Comparison of ENCODE assay signal across 11 mouse cellular contexts in genomic region chr11:101891451-101891850, GRCm38 (mm10). TPM values are rescaled to one million over a fixed set of nuclear protein-coding genes. Genes with fewer than 3 reads are reported as not detected.
A peak's percentile ranks its signal among the peaks of the same experiment; 100 is the strongest.
DNase-seq lines count a peak whose midpoint lies in the region; ATAC-seq and TF ChIP-seq lines count a peak whose summit lies in the region.
"Had no signal": no experiment of that assay in that cellular context is flagged by ENCODE, and none has a peak within 500 bp of the region (broad histone marks: within the 10 kb centered on the region; RNA-seq: fewer than 3 reads in every experiment).

No protein-coding gene starts in this region.

- WGBS in lung, embryonic 15.5 days = 17% methylated on average over 11 of the region's 11 CpGs
- WGBS in embryonic facial prominence, embryonic 15.5 days = 13% methylated on average over 11 of the region's 11 CpGs
- 13% methylated on average over 11 of the region's 11 CpGs for WGBS in limb, embryonic 10.5 days

- no peak for ATAC-seq in lung, embryonic 15.5 days (ENCODE audit: borderline replicate concordance, extremely low read depth, low FRiP score, low TSS enrichment)
- no peak for ATAC-seq in embryonic facial prominence, embryonic 15.5 days (ENCODE audit: insufficient number of reproducible peaks, low FRiP score, low TSS enrichment, low read depth)

- no peak for TF ChIP-seq CTCF in layer of hippocampus, adult 2 months (conservative IDR thresholded peaks at IDR 0.05)

- H3K9ac ChIP-seq in lung, embryonic 15.5 days = no peak overlapping the region
- H3K9ac ChIP-seq in embryonic facial prominence, embryonic 15.5 days = no peak overlapping the region

- peak; percentile 34 to 41 for DNase-seq in cerebellum, postnatal 25 days
- no peak for DNase-seq in cerebellum, adult 9-11 months
- DNase-seq in lung, adult 18-20 months = no peak
- DNase-seq in limb, embryonic 10.5 days (ENCODE audit: low spot score) = no peak
- DNase-seq in layer of hippocampus, adult 2 months (ENCODE audit: low spot score in 2 of 2) = no peak
- DNase-seq in frontal cortex, postnatal 10 days (ENCODE audit: low spot score in 2 of 2) = no peak
- DNase-seq: adrenal gland, postnatal 25 days; B cell, adult 2 months had no signal

- peaks cover 21% of the 10 kb centered on the region for H3K27me3 ChIP-seq in lung, embryonic 15.5 days
- peaks cover 24% of the 10 kb centered on the region for H3K27me3 ChIP-seq in embryonic facial prominence, embryonic 15.5 days
- peaks cover 50% of the 10 kb centered on the region for H3K27me3 ChIP-seq in limb, embryonic 10.5 days (ENCODE audit: low read depth, poor library complexity, severe bottlenecking)

- 0 out of 2 replicates have a peak overlapping the region, but pooled peaks have one; percentile 6 for H3K4me3 ChIP-seq in lung, embryonic 15.5 days
- 0 out of 2 replicates have a peak overlapping the region, but pooled peaks have one; percentile 3 for H3K4me3 ChIP-seq in embryonic facial prominence, embryonic 15.5 days (replicated peaks)
- H3K4me3 ChIP-seq in limb, embryonic 10.5 days = peak overlapping the region; percentile 28
- no peak overlapping the region for H3K4me3 ChIP-seq in layer of hippocampus, adult 2 months
- H3K4me3 ChIP-seq: myocyte had no signal

- H3K9me3 ChIP-seq in lung, embryonic 15.5 days = no peaks in the 10 kb centered on the region
- H3K9me3 ChIP-seq in embryonic facial prominence, embryonic 15.5 days (replicated peaks) = no peaks in the 10 kb centered on the region
- no peaks in the 10 kb centered on the region for H3K9me3 ChIP-seq in limb, embryonic 10.5 days (replicated peaks)

- peak overlapping the region; percentile 5; the same call in 1 of the 2 replicates for H3K27ac ChIP-seq in lung, embryonic 15.5 days
- H3K27ac ChIP-seq in embryonic facial prominence, embryonic 15.5 days (replicated peaks) = no peak overlapping the region; the same call in 1 of the 2 replicates
- peak overlapping the region; percentile 71 for H3K27ac ChIP-seq in limb, embryonic 10.5 days
- no peak overlapping the region for H3K27ac ChIP-seq in layer of hippocampus, adult 2 months

- H3K36me3 ChIP-seq in lung, embryonic 15.5 days = no peaks in the 10 kb centered on the region
- no peaks in the 10 kb centered on the region for H3K36me3 ChIP-seq in embryonic facial prominence, embryonic 15.5 days
- H3K36me3 ChIP-seq in limb, embryonic 10.5 days = no peaks in the 10 kb centered on the region

- H3K4me2 ChIP-seq in lung, embryonic 15.5 days = peak overlapping the region; percentile 51
- peak overlapping the region; percentile 34 for H3K4me2 ChIP-seq in embryonic facial prominence, embryonic 15.5 days (replicated peaks)

- H3K4me1 ChIP-seq in lung, embryonic 15.5 days = peaks cover 67% of the 10 kb centered on the region
- peaks cover 49% of the 10 kb centered on the region for H3K4me1 ChIP-seq in embryonic facial prominence, embryonic 15.5 days
- peaks cover 81% of the 10 kb centered on the region for H3K4me1 ChIP-seq in limb, embryonic 10.5 days

RNA-seq across cellular contexts. Expression of gene Meox1, which starts 2.7 kb away (rescaled TPM):
- 10.3 and 10.4 TPM in 2 replicates for polyA plus RNA-seq in lung, embryonic 15.5 days (2015; fragmentation: Nextera tagmentation; extraction: Ambion mirVana)
- polyA plus RNA-seq in embryonic facial prominence, embryonic 15.5 days (2015; fragmentation: Nextera tagmentation; extraction: Ambion mirVana) = 11.1 and 12.3 TPM in 2 replicates
- 11.2 and 12.1 TPM in 2 replicates for polyA plus RNA-seq in limb, embryonic 10.5 days (2016; fragmentation: Nextera tagmentation; extraction: Ambion mirVana)
- total RNA-seq in layer of hippocampus, adult 2 months (2021) = under 1 TPM; 0.71 to 0.74 TPM

Comparison
In these comparisons a context has a peak if more than half of its experiments do, and no peak if none do; other contexts are left out.
1. DNase-seq: peak in cerebellum, postnatal 25 days (2 of 2); none in cerebellum, adult 9-11 months (single experiment), lung, adult 18-20 months (0 of 2), limb, embryonic 10.5 days (single experiment), layer of hippocampus, adult 2 months (0 of 2) and frontal cortex, postnatal 10 days (0 of 2).
2. H3K27ac ChIP-seq: peak in lung, embryonic 15.5 days (single experiment) and limb, embryonic 10.5 days (single experiment); none in embryonic facial prominence, embryonic 15.5 days (single experiment) and layer of hippocampus, adult 2 months (single experiment).